Comparison of ENCODE assay signal across 8 mouse cellular contexts in genomic region chr15:99317267-99317651, GRCm38 (mm10). TPM values are rescaled to one million over a fixed set of nuclear protein-coding genes. Genes with fewer than 3 reads are reported as not detected.
DNase-seq lines count a peak whose midpoint lies in the region; ATAC-seq and TF ChIP-seq lines count a peak whose summit lies in the region.

No protein-coding gene starts in this region.

- no peak overlapping the region for H3K9ac ChIP-seq in forebrain, embryonic 11.5 days (ENCODE audit: low read length)
- no peak overlapping the region for H3K9ac ChIP-seq in heart, embryonic 14.5 days (ENCODE audit: low read length)
- H3K9ac ChIP-seq in kidney, postnatal 0 days (ENCODE audit: low read depth, low read length): no peak overlapping the region

- no peak overlapping the region for H3K27ac ChIP-seq in forebrain, embryonic 11.5 days (ENCODE audit: low read depth, low read length)
- no peak overlapping the region for H3K27ac ChIP-seq in forebrain, embryonic 10.5 days
- H3K27ac ChIP-seq in heart, embryonic 14.5 days (replicated peaks in 1 of 2; ENCODE audit: control insufficient read depth in 1 of 2, insufficient read depth in 1 of 2, low read depth in 2 of 2, low read length in 2 of 2): peak overlapping the region; percentile 51 to 83
- H3K27ac ChIP-seq in kidney, postnatal 0 days: peak overlapping the region; percentile 74

- DNase-seq in forebrain, embryonic 11.5 days (ENCODE audit: low spot score): no peak
- no peak for DNase-seq in forebrain, embryonic 10.5 days (ENCODE audit: extremely low spot score, low spot score)
- peak; percentile 61 for DNase-seq in kidney, postnatal 0 days (ENCODE audit: low spot score)
- DNase-seq in mesoderm, embryonic 11.5 days (ENCODE audit: low read depth, low spot score): peak; percentile 7
- no peak for DNase-seq in layer of hippocampus, adult 9-11 months
- DNase-seq in thymus, postnatal 10 days (ENCODE audit: low spot score in 2 of 2): no peak
- no peak for DNase-seq in right cerebral cortex, postnatal 10 days (ENCODE audit: low spot score in 2 of 2)

- 89% methylated on average over 2 of the region's 2 CpGs for WGBS in forebrain, embryonic 11.5 days
- 87% methylated on average over 2 of the region's 2 CpGs for WGBS in forebrain, embryonic 10.5 days
- 66% methylated on average over 2 of the region's 2 CpGs for WGBS in heart, embryonic 14.5 days
- 72% methylated on average over 2 of the region's 2 CpGs for WGBS in kidney, postnatal 0 days

- no peaks in the 10 kb centered on the region for H3K9me3 ChIP-seq in forebrain, embryonic 11.5 days (ENCODE audit: control insufficient read depth, low read length)
- H3K9me3 ChIP-seq in forebrain, embryonic 10.5 days: no peaks in the 10 kb centered on the region
- H3K9me3 ChIP-seq in heart, embryonic 14.5 days (ENCODE audit: control insufficient read depth, low read length): no peaks in the 10 kb centered on the region
- H3K9me3 ChIP-seq in kidney, postnatal 0 days (replicated peaks; ENCODE audit: low read length): no peaks in the 10 kb centered on the region

- H3K4me1 ChIP-seq in forebrain, embryonic 11.5 days (replicated peaks; ENCODE audit: control insufficient read depth, insufficient read depth, low read length): no peaks in the 10 kb centered on the region
- H3K4me1 ChIP-seq in forebrain, embryonic 10.5 days: 0 out of 2 replicates have a peak, but pooled peaks cover 4% of the 10 kb centered on the region
- peaks cover 0 to 11% of the 10 kb centered on the region in 2 experiments; a peak in 3 of 4 replicates for H3K4me1 ChIP-seq in heart, embryonic 14.5 days (ENCODE audit: control insufficient read depth in 2 of 2, insufficient read depth in 2 of 2, low read length in 2 of 2)
- H3K4me1 ChIP-seq in kidney, postnatal 0 days (replicated peaks; ENCODE audit: insufficient read depth, low read length): peaks cover 5% of the 10 kb centered on the region; the same call in 1 of the 2 replicates

- H3K4me2 ChIP-seq in forebrain, embryonic 11.5 days (ENCODE audit: low read depth, low read length, severe bottlenecking): no peak overlapping the region
- H3K4me2 ChIP-seq in heart, embryonic 14.5 days (ENCODE audit: low read length): no peak overlapping the region
- H3K4me2 ChIP-seq in kidney, postnatal 0 days (ENCODE audit: low read length): no peak overlapping the region

- peak; percentile 37; the same call in 1 of the 2 replicates for ATAC-seq in forebrain, embryonic 11.5 days (replicated peaks; ENCODE audit: low FRiP score)
- 0 out of 2 replicates have a peak, but pooled peaks have one; percentile 22 for ATAC-seq in heart, embryonic 14.5 days (ENCODE audit: insufficient number of reproducible peaks, insufficient read depth, low FRiP score, low read depth)
- no peak for ATAC-seq in kidney, postnatal 0 days (replicated peaks; ENCODE audit: low FRiP score, low read depth)

- peaks cover 12% of the 10 kb centered on the region; the same call in 1 of the 2 replicates for H3K36me3 ChIP-seq in forebrain, embryonic 11.5 days (ENCODE audit: control insufficient read depth, insufficient read depth, low read length)
- peaks cover 100% of the 10 kb centered on the region for H3K36me3 ChIP-seq in forebrain, embryonic 10.5 days (replicated peaks)
- peaks cover 95% of the 10 kb centered on the region for H3K36me3 ChIP-seq in heart, embryonic 14.5 days (ENCODE audit: control insufficient read depth, insufficient read depth, low read length)
- H3K36me3 ChIP-seq in kidney, postnatal 0 days (ENCODE audit: insufficient read depth, low read length): peaks cover 63% of the 10 kb centered on the region

- peak; percentile 42; the same call in 1 of the 2 replicates for TF ChIP-seq CTCF in kidney, postnatal 0 days (IDR thresholded peaks at IDR 0.05; ENCODE audit: low read depth)

- H3K27me3 ChIP-seq in forebrain, embryonic 11.5 days (ENCODE audit: control insufficient read depth, insufficient read depth, low read length): no peaks in the 10 kb centered on the region
- H3K27me3 ChIP-seq in forebrain, embryonic 10.5 days (ENCODE audit: poor library complexity, severe bottlenecking): no peaks in the 10 kb centered on the region
- H3K27me3 ChIP-seq in heart, embryonic 14.5 days (ENCODE audit: control insufficient read depth, insufficient read depth, low read length): no peaks in the 10 kb centered on the region
- H3K27me3 ChIP-seq in kidney, postnatal 0 days (ENCODE audit: insufficient read depth, low read length): no peaks in the 10 kb centered on the region

- no peak overlapping the region for H3K4me3 ChIP-seq in forebrain, embryonic 11.5 days (ENCODE audit: low read depth, low read length)
- no peak overlapping the region for H3K4me3 ChIP-seq in forebrain, embryonic 10.5 days
- H3K4me3 ChIP-seq in heart, embryonic 14.5 days (ENCODE audit: control insufficient read depth in 1 of 2, insufficient read depth in 1 of 2, low read depth in 1 of 2, low read length in 2 of 2): no peak overlapping the region
- H3K4me3 ChIP-seq in kidney, postnatal 0 days (replicated peaks; ENCODE audit: low read depth, low read length): no peak overlapping the region

RNA-seq across cellular contexts. Expression of gene Fam186b, which starts 21.6 kb away (rescaled TPM):
- polyA plus RNA-seq in forebrain, embryonic 11.5 days (2014; fragmentation: Nextera tagmentation; extraction: Ambion mirVana): 0.15 and 0.36 TPM in 2 replicates
- polyA plus RNA-seq in forebrain, embryonic 10.5 days (2016; fragmentation: Nextera tagmentation; extraction: Ambion mirVana): 0.11 and 0.17 TPM in 2 replicates
- 0.36 TPM in 1 of 2 replicates, not detected in the other for polyA plus RNA-seq in heart, embryonic 14.5 days (2014; fragmentation: Nextera tagmentation; extraction: Ambion mirVana)
- 0.22 and 0.47 TPM in 2 replicates for polyA plus RNA-seq in kidney, postnatal 0 days (2015; fragmentation: Nextera tagmentation; extraction: Ambion mirVana)

RNA-seq across cellular contexts. Expression of gene Prpf40b, which starts 22.4 kb away (rescaled TPM):
- 62.4 and 69.0 TPM in 2 replicates for polyA plus RNA-seq in forebrain, embryonic 11.5 days (2014; fragmentation: Nextera tagmentation; extraction: Ambion mirVana)
- 60.7 and 62.2 TPM in 2 replicates for polyA plus RNA-seq in forebrain, embryonic 10.5 days (2016; fragmentation: Nextera tagmentation; extraction: Ambion mirVana)
- polyA plus RNA-seq in heart, embryonic 14.5 days (2014; fragmentation: Nextera tagmentation; extraction: Ambion mirVana): 31.2 and 38.0 TPM in 2 replicates
- 38.3 and 42.7 TPM in 2 replicates for polyA plus RNA-seq in kidney, postnatal 0 days (2015; fragmentation: Nextera tagmentation; extraction: Ambion mirVana)

RNA-seq across cellular contexts. Expression of gene Fmnl3, which starts 53.0 kb away (rescaled TPM):
- 14.3 and 17.0 TPM in 2 replicates for polyA plus RNA-seq in forebrain, embryonic 11.5 days (2014; fragmentation: Nextera tagmentation; extraction: Ambion mirVana)
- 14.3 and 16.9 TPM in 2 replicates for polyA plus RNA-seq in forebrain, embryonic 10.5 days (2016; fragmentation: Nextera tagmentation; extraction: Ambion mirVana)
- polyA plus RNA-seq in heart, embryonic 14.5 days (2014; fragmentation: Nextera tagmentation; extraction: Ambion mirVana): 14.4 and 15.0 TPM in 2 replicates
- 31.6 and 33.4 TPM in 2 replicates for polyA plus RNA-seq in kidney, postnatal 0 days (2015; fragmentation: Nextera tagmentation; extraction: Ambion mirVana)

Comparison
In these comparisons a context has a peak if more than half of its experiments do, and no peak if none do; other contexts are left out.
1. DNase-seq: peak in kidney, postnatal 0 days (single experiment) and mesoderm, embryonic 11.5 days (single experiment); none in forebrain, embryonic 11.5 days (single experiment), forebrain, embryonic 10.5 days (single experiment), layer of hippocampus, adult 9-11 months (single experiment), thymus, postnatal 10 days (0 of 2) and right cerebral cortex, postnatal 10 days (0 of 2).
2. H3K27ac ChIP-seq: peak in heart, embryonic 14.5 days (2 of 2) and kidney, postnatal 0 days (single experiment); none in forebrain, embryonic 11.5 days (single experiment) and forebrain, embryonic 10.5 days (single experiment).